Mouse (Mus musculus) erythroblast, embryonic 14.5 days (primary cell): ENCODE measurements around the gene Hmgcs1.

Experiments used
- GATA1 ChIP-seq: IDR thresholded peaks from 2 replicates; pipeline ENCODE4 v1.6.1; 2012; ENCODE audit warnings: low read length, inconsistent platforms, mixed read lengths
- TAL1 ChIP-seq: IDR thresholded peaks from 3 replicates; pipeline ENCODE4 v1.6.1; 2012; ENCODE audit warnings: low read length, inconsistent platforms, mixed read lengths

GRCm38 (mm10) chr13:119695676-119696075 is 5.5 kb downstream of the Hmgcs1 start:
- TF ChIP-seq GATA1 = no peak
- TF ChIP-seq TAL1 = no peak
